Mouse (Mus musculus): ENCODE data around the gene Rfx7.

GRCm38 (mm10) chr9:72515366-72515765, 16.7 kb upstream of the Rfx7 start:
- no peak for TF ChIP-seq CTCF (conservative IDR thresholded peaks at IDR 0.05; ENCODE audit: insufficient read depth, insufficient read length, low read depth, low read length)
- TF ChIP-seq POLR2A (IDR thresholded peaks at IDR 0.05; ENCODE audit: low read depth, low read length), result no peak
